Mouse (Mus musculus) liver (tissue): ENCODE results near the gene B4galnt1.
"Not testable (repeated sequence)": the region's sequence is repeated elsewhere in the genome, so short reads cannot be mapped to it uniquely, and the experiment has no call there.

ENCODE experiments used
- DNase-seq: peaks from one replicate; pipeline ENCODE4 v3.0.0-alpha.2; 2020; ENCODE audit warnings: mixed read lengths

B4galnt1 gene

DNA sequence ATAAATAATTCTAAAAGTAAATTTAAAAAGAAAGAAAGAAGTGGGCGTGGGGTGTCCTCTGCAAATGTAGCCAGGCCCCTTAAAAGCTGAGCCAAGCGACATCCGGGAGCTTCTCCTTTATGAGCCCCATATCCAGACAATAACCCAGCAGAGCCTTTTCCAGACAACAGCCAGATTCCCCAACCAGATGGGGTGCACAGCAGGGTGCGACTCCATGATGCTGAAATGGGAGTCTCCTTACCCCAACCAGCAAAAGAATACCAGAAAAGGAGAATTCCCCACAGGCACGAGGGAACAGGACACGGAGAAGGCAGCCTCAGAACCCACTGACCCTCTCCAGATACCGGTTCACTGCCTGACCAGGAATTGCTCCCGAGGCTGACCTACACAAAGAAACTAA lies 21.8 kb upstream of the B4galnt1 start:
- no peak for DNase-seq

DNA sequence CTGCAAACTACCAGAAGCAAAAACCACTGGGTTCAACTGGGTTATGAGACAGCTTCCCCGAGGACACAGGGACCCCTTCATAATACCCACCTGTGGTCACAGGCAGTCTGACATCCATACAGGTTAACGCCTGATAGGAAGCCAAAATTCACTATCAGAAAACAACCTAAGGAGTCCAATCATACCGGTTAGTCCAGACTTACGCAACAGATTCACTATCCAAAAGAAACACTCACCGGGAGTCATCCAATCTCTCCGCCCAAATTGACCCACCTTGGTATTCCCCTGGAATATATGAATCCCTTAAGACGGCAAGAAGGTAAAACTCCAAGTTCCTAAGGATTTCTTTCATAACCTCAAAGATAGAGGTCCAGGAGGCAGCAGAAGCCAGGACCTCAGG lies 20.5 kb upstream of the B4galnt1 start:
- DNase-seq: no peak

DNA sequence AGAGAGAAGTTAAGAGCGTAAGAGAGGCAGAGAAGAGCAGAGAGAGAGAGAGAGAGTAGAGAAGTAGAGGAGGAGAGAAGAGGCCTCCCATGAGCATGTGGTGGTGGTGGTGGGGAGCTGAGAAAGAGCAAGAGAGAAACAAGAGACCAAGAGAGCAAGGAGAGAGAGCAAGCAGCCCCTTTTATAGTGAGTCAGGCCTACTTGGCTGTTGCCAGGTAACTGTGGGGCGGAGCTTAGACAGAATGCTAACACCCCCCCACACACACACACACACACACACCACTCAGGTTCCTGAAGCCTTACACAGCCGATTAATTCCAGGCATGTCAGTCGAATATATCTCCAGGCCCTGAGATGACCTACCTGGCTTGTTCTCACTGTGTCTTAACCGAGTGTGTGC lies 19.7 kb upstream of the B4galnt1 start:
- DNase-seq: no peak

DNA sequence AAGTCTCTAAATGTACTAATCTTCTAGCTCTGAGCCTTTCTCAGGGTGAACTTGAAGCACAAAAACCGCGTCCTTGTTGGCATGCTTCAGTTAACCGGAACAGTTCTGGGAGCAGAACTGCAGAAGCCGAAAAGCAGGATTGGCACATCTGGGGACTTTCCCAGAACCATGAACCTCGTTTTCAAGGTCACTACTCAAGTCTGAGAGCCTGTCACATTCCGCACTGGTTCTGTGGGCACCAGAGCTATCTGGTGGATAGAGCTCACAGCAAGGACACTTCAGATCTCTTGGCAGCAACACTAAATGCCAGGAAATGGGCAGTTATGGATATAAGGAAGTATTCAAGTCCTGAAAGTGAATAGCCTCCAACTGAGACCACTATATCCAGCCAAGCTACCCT lies 17.9 kb upstream of the B4galnt1 start:
- DNase-seq: no peak

DNA sequence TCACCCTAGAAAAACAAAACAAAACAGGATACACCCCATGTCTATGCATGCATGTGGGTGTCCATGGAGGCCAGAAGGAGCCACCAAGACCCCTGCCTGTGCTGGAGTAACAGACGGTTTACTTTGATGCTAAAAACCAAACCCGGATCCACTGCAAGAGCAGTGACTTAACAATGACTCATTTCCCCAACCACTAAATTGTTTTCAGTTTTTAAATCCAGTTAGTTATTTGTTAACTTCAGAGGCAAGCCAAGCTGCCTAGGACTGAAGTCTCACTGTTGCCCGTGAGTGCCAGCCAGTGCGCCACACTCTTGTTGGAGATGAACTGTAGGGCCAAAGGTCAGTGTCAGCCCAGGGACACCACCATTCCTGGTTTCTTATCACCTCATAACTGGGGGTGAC lies 14.6 kb upstream of the B4galnt1 start:
- DNase-seq: no peak

DNA sequence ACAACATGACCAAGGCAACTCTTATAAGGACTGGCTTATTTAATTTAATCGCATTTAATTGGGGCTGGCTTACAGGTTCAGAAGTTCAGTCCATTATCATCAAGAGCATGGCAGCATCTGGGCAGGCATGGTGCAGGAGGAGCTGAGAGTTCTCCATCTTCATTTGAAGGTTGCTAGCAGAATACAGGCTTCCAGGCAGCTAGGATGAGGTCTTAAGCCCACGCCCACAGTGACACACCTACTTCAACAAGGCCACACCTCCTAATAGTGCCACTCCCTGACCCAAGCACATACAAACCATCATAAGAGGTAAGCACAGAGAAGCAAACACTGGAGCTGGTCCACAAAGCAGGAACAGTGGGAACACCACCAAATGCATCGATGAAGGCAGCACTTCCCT lies 13.8 kb upstream of the B4galnt1 start:
- not testable (repeated sequence) for DNase-seq

DNA sequence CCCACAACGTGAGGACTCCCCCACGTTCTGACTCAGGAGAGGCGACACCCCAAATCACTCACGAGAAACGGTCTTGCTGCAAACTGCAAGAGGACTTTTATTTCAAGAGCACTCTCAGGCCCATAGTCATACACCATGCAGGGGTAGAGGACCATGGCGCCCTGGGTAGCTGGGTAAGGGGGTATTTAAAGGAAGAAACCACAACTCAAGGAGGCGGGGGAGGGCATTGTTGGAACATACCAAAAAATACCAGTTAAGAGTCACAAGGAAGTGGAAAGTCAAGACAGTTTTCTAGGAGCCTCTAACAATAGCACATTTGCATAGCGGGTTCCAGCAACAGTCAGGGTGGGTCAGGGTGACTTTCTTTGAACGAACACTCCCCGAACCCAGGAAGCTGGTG lies 12.5 kb upstream of the B4galnt1 start:
- DNase-seq: not testable (repeated sequence)

DNA sequence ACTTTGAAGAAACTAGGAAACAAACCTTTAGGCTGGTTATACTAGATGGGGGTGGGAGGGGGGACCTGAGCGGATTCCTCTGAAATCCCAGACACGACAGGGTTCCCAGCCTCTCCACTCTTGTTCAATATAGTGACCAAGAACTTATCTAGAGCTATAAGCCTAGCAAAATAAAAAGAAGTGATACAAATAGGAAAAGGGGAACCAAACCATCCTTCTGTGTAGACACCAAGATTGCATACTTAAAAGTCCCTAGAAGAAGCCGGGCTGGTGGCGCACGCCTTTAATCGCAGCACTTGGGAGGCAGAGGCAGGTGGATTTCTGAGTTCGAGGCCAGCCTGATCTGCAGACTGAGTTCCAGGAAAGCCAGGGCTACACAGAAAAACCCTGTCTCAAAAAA lies 11.7 kb upstream of the B4galnt1 start:
- DNase-seq: no peak

DNA sequence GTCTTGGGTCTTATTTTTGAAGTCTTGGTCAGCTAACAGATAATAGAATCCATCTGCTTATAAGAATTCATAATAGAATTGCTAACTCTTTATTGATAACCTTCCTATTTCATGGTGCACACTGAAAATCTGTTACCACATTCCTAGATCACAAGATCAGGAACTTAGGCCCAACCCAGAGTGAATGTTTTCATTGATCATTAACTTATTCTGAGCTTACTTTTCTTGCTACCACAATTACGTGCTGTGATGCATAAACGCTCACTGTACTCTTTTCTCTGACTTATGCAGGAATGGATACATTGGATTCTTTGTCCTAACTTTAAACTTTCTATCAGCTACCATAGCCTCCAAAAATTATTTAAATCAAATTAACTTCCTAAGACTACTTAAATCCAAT lies 10.8 kb upstream of the B4galnt1 start:
- DNase-seq: no peak

DNA sequence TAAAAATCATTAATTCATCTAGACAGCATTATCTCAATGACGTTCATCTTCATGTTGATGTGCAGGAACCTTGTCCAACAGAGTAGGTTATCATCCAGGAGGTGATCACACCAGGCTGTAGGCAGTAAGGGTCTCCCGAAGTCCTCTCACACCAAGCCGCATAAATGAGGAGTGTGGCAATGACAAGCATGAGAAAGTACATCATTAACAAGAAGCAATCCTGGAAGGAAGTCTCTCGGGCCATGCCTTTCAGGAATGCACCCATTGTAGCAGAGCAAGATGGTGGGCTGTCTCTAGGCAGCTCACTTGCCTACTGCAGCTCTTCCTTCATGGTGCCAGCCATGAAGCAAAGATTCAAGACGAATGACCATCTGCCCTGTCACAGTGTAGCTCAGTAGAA lies 10.4 kb upstream of the B4galnt1 start:
- no peak for DNase-seq

DNA sequence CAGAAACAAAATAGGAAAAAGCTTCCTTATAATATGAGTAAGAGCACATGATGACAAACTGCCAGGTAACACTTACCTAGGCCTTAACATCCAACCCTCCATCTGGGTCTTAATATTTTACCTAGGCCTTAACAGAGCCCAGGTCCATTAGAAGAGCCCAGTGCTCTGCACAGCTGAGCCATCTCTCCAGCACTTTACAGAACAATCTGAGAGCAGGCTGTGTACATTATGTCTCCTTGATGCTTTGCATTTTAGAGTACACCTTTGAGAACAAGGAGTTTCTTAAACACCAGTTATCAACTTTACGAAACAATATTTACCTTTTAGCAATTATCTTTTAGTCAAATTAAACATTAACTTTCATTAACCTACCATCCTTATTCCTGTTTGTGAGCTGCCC lies 8.9 kb upstream of the B4galnt1 start:
- no peak for DNase-seq

DNA sequence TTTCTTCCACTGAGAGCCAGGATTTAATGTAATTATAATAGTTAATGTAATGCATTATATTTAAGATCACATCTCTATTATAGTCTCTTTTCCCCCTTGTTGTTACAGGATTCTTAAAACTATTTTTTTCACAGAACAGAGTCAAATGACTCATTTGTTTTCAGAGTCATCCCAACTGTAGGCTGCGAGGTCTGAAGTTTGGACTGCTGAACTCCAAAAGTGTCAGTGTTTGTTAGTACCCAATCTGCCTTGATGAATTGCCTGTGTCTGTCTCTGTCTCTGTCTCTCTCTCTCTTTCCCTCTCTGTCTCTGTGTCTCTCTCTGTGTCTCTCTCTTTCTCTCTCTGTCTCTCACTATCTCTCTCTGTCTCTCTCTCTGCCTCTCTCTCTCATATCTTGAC lies 8.5 kb upstream of the B4galnt1 start:
- DNase-seq: no peak

DNA sequence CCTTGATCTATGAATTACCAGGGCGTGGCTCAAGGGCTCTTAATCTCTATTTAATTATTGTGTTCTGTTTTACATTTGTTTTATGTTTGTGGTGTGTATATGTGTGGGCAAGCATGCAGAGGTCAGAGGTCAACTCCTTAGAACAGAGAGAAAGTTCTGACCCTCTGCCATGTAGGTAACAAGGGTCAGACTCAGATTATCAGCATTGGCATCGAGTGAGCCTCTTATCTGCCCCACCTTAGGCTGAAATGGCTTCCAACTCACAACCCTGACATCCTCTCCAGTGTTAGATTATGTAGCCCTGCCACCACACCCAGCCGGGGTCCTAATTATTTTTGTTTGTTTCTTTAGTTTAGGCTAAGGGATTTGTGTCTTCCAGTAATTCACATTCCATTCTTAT lies 6.6 kb upstream of the B4galnt1 start:
- no peak for DNase-seq

DNA sequence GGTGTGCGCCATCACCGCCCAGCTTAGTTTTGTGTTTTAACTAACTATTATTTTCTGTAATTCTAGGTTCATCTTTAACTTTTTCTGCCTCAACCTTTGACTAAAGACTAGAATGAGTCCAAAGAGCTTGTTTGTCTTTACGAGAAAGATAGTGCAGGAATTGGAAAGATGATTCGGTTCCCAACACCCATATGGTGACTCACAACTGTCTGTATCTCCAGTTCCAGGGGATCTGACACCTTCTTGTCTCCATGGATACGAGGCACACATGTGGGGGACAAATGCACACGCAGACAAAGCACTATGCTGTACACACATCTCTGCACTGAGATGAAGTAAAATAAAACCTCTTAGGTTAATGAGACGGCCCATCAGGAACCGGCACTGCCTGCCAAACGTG lies 4.9 kb upstream of the B4galnt1 start:
- DNase-seq: no peak

DNA sequence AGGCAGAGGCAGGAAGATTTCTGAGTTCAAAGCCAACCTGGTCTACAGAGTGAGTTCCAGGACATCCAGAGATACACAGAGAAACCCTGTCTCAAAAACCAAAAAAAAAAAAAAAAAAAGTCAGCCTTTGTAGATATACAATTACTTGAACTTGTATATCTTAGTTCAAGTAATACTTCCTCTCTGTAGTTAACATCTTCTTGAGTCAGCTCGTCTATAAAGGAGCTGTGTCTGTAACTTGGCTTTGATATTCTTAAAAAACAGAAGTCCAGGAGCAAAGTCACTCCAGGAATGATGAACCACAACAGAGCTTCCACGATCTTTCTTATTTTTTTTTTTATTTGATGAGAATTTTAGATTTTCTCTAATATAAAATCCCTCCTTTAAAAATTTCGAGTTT lies 4.3 kb upstream of the B4galnt1 start:
- DNase-seq: no peak

DNA sequence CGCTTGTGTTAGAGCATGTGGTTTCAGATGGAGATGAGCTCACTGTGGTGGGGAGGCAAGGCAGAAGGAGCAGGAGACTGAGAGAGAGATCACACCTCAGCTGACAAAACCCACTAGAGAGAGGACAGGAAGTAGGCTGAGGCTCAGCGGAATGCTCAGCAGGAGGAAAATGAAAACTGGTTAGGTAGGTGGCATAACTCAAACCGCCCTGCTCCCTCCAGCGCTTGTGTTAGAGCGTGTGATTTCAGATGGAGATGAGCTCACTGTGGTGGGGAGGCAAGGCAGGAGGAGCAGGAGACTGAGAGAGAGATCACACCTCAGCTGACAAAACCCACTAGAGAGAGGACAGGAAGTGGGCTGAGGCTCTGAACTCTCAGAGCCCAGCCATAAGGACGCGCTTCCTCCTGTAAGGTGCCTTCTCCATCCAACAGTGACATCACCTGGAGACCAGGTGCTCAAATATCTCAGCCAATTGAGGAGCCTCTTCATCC lies 2.2 kb upstream of the B4galnt1 start:
- DNase-seq: not testable (repeated sequence)

DNA sequence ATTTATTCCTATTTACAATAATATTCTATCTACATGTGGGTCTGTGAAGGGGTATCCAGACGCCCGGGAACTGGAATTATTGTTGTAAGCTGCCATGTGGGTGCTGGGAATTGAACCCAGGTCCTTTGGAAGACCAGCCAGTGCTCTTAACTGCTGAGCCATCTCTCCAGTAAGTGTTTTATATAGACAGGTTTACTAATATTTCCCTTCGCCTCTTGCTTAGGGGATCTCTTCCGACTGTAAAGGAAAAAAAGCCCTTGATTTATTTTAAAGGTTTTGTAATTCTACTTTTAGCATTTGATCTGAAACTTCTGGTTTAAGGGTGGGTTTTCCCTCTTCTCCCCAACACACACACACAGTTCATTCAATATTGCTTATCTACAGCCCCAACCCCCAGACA lies 835 bp upstream of the B4galnt1 start:
- DNase-seq: no peak

DNA sequence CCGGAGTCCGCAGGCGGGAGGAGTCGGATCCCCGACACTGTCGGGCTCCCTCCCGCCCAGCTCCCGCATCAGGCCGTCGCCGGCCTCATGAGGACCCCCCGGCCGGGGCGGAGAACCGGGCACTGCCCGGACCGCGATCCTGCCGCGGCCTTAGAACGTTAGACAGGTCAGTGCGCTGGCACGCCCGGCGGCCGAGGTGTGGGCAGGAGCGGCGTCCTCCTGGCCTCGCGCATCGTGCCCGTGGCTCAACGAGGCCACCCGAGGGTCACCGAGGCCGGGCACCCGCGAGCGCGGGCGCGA lies 279 bp downstream of the B4galnt1 start:
- no peak for DNase-seq

DNA sequence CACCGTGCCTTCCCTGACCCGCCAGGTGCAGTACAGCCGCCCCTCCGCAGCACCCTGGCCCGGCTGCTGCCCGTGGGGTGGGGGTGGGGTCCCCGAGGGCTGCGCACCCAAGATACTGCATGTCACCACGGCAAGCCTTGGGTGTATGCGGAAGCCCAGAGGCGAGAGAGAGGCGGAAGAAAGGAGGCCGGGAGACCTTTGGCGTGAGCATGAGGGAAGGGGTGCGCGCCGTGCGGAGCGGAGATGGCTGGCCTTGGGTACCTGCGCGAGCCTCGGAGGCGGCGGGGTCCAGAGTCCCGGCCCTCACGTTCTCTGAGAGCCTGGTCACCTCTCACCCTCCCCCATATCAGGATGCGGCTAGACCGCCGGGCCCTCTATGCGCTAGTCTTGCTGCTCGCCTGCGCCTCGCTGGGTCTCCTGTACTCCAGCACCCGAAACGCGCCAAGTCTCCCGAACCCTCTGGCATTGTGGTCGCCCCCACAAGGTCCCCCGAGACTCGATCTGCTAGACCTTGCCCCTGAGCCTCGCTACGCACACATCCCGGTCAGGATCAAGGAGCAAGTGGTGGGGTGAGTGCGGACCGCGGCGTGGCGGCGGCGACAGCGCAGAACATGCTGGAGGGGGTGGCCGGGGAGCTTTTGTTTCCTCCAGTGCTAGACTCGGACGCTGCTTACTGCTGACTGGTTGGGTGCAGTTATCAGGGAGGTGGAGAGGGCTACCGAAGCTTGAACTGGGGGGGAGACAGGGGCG lies 804 bp downstream of the B4galnt1 start:
- DNase-seq: peak; percentile 62

DNA sequence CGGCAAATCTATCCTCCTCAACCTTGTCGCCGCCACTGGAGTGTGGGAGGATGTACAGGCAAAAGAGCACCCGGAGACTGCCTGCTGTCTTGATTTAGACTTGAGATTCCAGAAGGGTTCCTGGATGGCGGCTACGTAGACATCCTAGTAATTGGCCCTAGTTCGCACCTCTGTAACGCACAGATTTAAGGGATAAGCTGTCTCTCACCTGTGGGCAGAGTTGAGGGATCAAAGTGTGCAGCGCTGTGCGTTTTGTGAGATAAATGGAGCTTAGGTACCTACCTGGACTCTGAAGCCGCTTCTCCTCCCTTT lies 1.3 kb downstream of the B4galnt1 start:
- DNase-seq: no peak

DNA sequence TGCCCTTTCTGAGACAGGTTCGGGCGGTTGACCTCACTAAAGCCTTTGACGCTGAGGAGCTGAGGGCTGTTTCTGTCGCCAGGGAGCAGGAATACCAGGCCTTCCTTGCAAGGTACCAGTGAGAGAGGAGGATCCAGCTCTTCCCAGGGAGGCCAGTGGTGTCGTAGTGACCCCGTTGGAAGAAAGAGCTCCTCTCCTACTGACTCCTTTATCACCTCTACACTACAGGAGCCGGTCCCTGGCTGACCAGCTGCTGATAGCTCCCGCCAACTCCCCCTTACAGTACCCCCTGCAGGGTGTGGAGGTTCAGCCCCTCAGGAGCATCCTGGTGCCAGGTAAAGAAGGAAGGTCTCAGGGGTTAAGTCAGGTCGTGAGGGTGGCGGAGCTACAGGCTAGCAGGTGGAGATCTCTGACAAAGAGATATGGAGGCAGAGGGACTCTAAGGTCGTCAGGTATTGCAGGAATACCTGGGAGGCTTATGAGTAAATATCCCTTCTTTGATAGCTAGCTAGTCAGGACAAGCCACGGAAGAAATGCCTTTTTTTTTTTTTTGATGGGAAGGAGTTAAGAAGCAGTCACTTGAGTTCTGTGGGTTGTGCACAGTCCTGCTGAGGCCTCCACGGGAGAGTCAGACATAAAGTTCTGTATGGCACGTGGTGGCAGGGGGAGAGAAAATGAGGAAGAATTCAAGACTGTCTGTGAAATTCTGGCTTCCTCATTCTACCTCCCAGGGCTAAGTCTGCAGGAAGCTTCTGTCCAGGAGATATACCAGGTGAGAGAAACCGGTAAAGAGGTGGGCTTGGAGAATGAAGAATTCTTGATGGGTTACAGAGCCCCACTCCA lies 2.0 kb downstream of the B4galnt1 start:
- no peak for DNase-seq

DNA sequence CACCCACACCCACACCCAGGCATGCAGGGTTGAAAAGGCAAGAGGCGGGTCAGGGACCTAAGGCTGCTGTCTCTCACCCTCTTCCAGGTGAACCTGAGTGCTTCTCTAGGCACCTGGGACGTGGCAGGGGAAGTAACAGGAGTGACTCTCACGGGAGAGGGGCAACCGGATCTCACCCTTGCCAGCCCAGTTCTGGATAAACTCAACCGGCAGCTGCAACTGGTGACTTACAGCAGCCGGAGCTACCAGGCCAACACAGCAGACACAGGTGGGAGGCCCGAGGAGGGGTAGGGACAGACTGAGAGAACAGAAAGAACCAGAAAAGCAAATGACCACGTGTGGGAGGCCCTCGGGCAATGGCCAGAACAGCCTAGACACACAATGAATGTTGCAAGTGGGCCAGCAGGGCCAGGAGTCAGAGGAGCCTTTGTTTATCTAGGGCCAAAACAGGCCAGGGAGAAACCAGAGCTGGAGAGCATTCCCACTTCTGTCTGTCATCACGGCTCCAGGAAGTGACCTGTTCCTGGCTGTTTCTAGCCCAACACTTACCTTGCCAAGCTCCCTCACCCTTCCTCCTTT lies 2.7 kb downstream of the B4galnt1 start:
- DNase-seq: no peak

DNA sequence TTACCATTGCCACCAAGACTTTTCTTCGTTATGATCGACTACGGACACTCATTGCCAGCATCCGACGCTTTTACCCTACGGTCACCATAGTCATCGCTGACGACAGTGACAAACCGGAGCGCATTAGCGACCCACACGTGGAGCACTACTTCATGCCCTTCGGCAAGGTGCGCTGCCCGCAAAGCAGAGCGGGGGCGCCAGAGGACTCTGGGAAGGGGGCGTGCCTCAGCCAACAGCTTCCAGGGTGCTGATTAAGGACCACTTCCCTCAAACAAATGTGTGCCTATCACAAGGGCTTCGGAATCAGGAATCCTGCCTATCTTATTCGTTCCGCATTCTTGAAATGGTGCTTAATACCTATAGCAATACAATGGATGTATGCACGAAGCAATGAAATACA lies 5.0 kb downstream of the B4galnt1 start:
- peak; percentile 67 for DNase-seq

DNA sequence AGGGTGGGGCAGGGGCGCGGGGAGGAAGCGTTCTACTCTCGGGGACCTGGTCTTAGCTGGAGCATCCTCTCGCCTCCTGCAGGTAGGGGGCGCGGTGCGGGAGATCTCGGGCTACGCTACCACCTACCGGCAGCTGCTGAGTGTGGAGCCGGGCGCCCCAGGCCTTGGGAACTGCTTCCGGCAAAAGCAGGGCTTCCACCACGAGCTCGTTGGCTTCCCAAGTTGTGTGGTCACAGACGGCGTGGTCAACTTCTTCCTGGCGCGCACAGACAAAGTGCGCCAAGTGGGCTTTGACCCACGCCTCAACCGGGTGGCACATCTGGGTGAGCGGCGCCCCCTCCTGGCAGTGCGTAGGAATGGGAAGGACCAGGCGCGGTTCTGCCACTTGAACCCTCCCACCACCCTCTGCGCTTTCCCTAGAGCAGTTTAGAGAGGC lies 5.8 kb downstream of the B4galnt1 start:
- peak; percentile 84 for DNase-seq
